Mouse (Mus musculus) myocyte (in vitro differentiated cells): Measurements from ENCODE around the gene Rab7.
"Not testable (repeated sequence)": the region's sequence is repeated elsewhere in the genome, so short reads cannot be mapped to it uniquely, and the experiment has no call there.

Source experiments
- MAX ChIP-seq: IDR thresholded peaks from one replicate; pipeline ENCODE4 v1.6.1; 2011; ENCODE audit warnings: low read depth, mild to moderate bottlenecking, control low read depth
- MYOG ChIP-seq, 3 experiments: IDR thresholded peaks; one replicate each; pipeline ENCODE4 v1.6.1; 2011; ENCODE audit warnings: control low read depth in 2 of 3, low read depth in 2 of 3, mild to moderate bottlenecking in 2 of 3; ENCODE audit not compliant: insufficient read length in 2 of 3, control insufficient read depth in 1 of 3, insufficient read depth in 1 of 3
- POLR2A ChIP-seq: IDR thresholded peaks from one replicate; pipeline ENCODE4 v1.6.1; 2011; ENCODE audit warnings: low read depth, mild to moderate bottlenecking, control low read depth, moderate library complexity; ENCODE audit not compliant: insufficient read length

DNA sequence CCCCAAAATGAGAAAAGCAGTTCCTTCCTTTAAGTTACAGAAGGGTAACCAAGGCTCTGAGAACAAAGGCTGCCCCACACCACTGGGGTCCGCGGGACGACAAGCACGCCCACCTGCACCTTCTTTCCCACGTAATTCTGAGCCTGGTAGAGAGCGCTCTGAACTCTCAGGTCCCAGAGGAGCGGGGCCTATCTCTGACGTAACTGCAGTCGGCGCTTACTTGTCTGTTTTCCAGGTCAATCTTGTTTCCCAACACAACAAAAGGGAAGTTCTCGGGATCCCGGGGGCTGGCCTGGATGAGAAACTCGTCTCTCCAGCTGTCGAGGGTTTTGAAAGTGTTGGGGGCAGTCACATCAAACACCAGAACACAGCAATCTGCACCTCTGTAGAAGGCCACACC is 40.3 kb downstream of the Rab7 start:
- TF ChIP-seq MAX; MYOG (IDR thresholded peaks at IDR 0.05; ENCODE audit: control insufficient read depth in 1 of 3, insufficient read depth in 1 of 3, insufficient read length in 2 of 3, low read depth in 2 of 3); POLR2A: not testable (repeated sequence)
